ENCODE assay signal across 13 mouse cellular contexts in genomic region chr5:113223888-113224287, GRCm38 (mm10). TPM values are rescaled to one million over a fixed set of nuclear protein-coding genes. Genes with fewer than 3 reads are reported as not detected.
DNase-seq lines count a peak whose midpoint lies in the region; ATAC-seq and TF ChIP-seq lines count a peak whose summit lies in the region.
"Had no signal": no experiment of that assay in that cellular context is flagged by ENCODE, and none has a peak within 500 bp of the region (broad histone marks: within the 10 kb centered on the region; RNA-seq: fewer than 3 reads in every experiment).

No protein-coding gene starts in this region.

- peaks cover 9% of the 10 kb centered on the region for H3K27me3 ChIP-seq in heart, embryonic 16.5 days (ENCODE audit: control insufficient read depth, insufficient read depth, low read length)
- peaks cover 12% of the 10 kb centered on the region for H3K27me3 ChIP-seq in heart, embryonic 11.5 days (ENCODE audit: control insufficient read depth, insufficient read depth, low read length)
- peaks cover 24% of the 10 kb centered on the region for H3K27me3 ChIP-seq in embryonic facial prominence, embryonic 13.5 days
- H3K27me3 ChIP-seq: hindbrain, embryonic 15.5 days had no signal

- no peak overlapping the region for H3K4me2 ChIP-seq in heart, embryonic 16.5 days (ENCODE audit: low read depth, low read length)
- H3K4me2 ChIP-seq in heart, embryonic 11.5 days, result no peak overlapping the region
- H3K4me2 ChIP-seq in embryonic facial prominence, embryonic 13.5 days, result no peak overlapping the region
- H3K4me2 ChIP-seq: hindbrain, embryonic 15.5 days had no signal

- no peak overlapping the region for H3K9ac ChIP-seq in heart, embryonic 16.5 days (ENCODE audit: low read length)
- H3K9ac ChIP-seq in heart, embryonic 11.5 days (ENCODE audit: low read depth, low read length), result no peak overlapping the region
- H3K9ac ChIP-seq in embryonic facial prominence, embryonic 13.5 days, result no peak overlapping the region
- H3K9ac ChIP-seq: hindbrain, embryonic 15.5 days had no signal

- peaks cover 8% of the 10 kb centered on the region for H3K4me1 ChIP-seq in heart, embryonic 16.5 days (ENCODE audit: control insufficient read depth, insufficient read depth, low read length)
- H3K4me1 ChIP-seq in heart, embryonic 11.5 days (ENCODE audit: control insufficient read depth, insufficient read depth, low read length), result peaks cover 7% of the 10 kb centered on the region; the same call in 1 of the 2 replicates
- peaks cover 27% of the 10 kb centered on the region for H3K4me1 ChIP-seq in embryonic facial prominence, embryonic 13.5 days

- ATAC-seq in heart, embryonic 16.5 days (replicated peaks; ENCODE audit: extremely low read depth, insufficient read depth, low FRiP score), result no peak
- no peak for ATAC-seq in heart, embryonic 11.5 days (replicated peaks; ENCODE audit: insufficient number of reproducible peaks, low FRiP score, low TSS enrichment)
- no peak for ATAC-seq in embryonic facial prominence, embryonic 13.5 days (ENCODE audit: insufficient number of reproducible peaks, insufficient read depth, low FRiP score, low TSS enrichment, low read depth)

- peaks cover 4% of the 10 kb centered on the region; the same call in 1 of the 2 replicates for H3K9me3 ChIP-seq in heart, embryonic 16.5 days (replicated peaks; ENCODE audit: control insufficient read depth, low read length)
- H3K9me3 ChIP-seq in heart, embryonic 11.5 days (replicated peaks; ENCODE audit: control insufficient read depth, low read length), result no peaks in the 10 kb centered on the region
- no peaks in the 10 kb centered on the region for H3K9me3 ChIP-seq in embryonic facial prominence, embryonic 13.5 days
- H3K9me3 ChIP-seq: hindbrain, embryonic 15.5 days had no signal

- no peak for TF ChIP-seq CTCF in left cerebral cortex, adult 2 months (IDR thresholded peaks at IDR 0.05)

- peak overlapping the region; percentile 10; the same call in 1 of the 2 replicates for H3K27ac ChIP-seq in heart, embryonic 16.5 days (ENCODE audit: low read length)
- no peak overlapping the region for H3K27ac ChIP-seq in heart, embryonic 11.5 days (ENCODE audit: low read depth, low read length)
- H3K27ac ChIP-seq in embryonic facial prominence, embryonic 13.5 days, result peak overlapping the region; percentile 69
- H3K27ac ChIP-seq in left cerebral cortex, adult 2 months, result no peak overlapping the region
- H3K27ac ChIP-seq: hindbrain, embryonic 15.5 days had no signal

- 51% methylated on average over 4 of the region's 4 CpGs for WGBS in heart, embryonic 16.5 days
- 44% methylated on average over 4 of the region's 4 CpGs for WGBS in heart, embryonic 11.5 days (ENCODE audit: insufficient replicate concordance)
- WGBS in embryonic facial prominence, embryonic 13.5 days, result 50% methylated on average over 4 of the region's 4 CpGs

- DNase-seq in right cerebral cortex, postnatal 25 days, result peak; percentile 43
- no peak for DNase-seq in right cerebral cortex, adult 18-20 months
- no peak for DNase-seq in neural tube, embryonic 10.5 days (ENCODE audit: extremely low spot score, low spot score)
- DNase-seq in left cerebral cortex, adult 2 months (ENCODE audit: extremely low spot score in 1 of 2, low spot score in 2 of 2), result no peak
- DNase-seq: cerebellum, postnatal 36 days; gastrocnemius, postnatal 36 days; spleen, adult 18-20 months had no signal

- intact Hi-C loops in left cerebral cortex, adult 2 months (cut with DNase I), result no loop called here

- no peak overlapping the region for H3K4me3 ChIP-seq in heart, embryonic 16.5 days (ENCODE audit: low read length)
- no peak overlapping the region for H3K4me3 ChIP-seq in heart, embryonic 11.5 days (ENCODE audit: low read depth, low read length)
- H3K4me3 ChIP-seq in embryonic facial prominence, embryonic 13.5 days, result no peak overlapping the region
- H3K4me3 ChIP-seq in left cerebral cortex, adult 2 months, result no peak overlapping the region
- H3K4me3 ChIP-seq: hindbrain, embryonic 15.5 days had no signal

- H3K36me3 ChIP-seq in heart, embryonic 16.5 days (ENCODE audit: control insufficient read depth, insufficient read depth), result no peaks in the 10 kb centered on the region
- no peaks in the 10 kb centered on the region for H3K36me3 ChIP-seq in heart, embryonic 11.5 days (ENCODE audit: control insufficient read depth, insufficient read depth, low read length)
- no peaks in the 10 kb centered on the region for H3K36me3 ChIP-seq in embryonic facial prominence, embryonic 13.5 days
- H3K36me3 ChIP-seq: hindbrain, embryonic 15.5 days had no signal

RNA-seq across cellular contexts. Expression of gene Tmem211, which starts 2.8 kb away (rescaled TPM):
- not detected in 2 replicates for polyA plus RNA-seq in heart, embryonic 16.5 days (2015; fragmentation: Nextera tagmentation; extraction: Ambion mirVana)
- polyA plus RNA-seq in heart, embryonic 11.5 days (2014; fragmentation: Nextera tagmentation; extraction: Ambion mirVana), result not detected in 2 replicates
- polyA plus RNA-seq in embryonic facial prominence, embryonic 13.5 days (2015; fragmentation: Nextera tagmentation; extraction: Ambion mirVana), result 0.61 TPM in 1 of 2 replicates, not detected in the other
- not detected for total RNA-seq in left cerebral cortex, adult 2 months (2021)
- total RNA-seq: gastrocnemius, postnatal 36 days; layer of hippocampus, adult 8-10 months had no signal
- polyA plus RNA-seq: hindbrain, embryonic 15.5 days; limb, embryonic 11.5 days had no signal

RNA-seq across cellular contexts. Expression of gene 2900026A02Rik, which starts 2.9 kb away (rescaled TPM):
- polyA plus RNA-seq in heart, embryonic 16.5 days (2015; fragmentation: Nextera tagmentation; extraction: Ambion mirVana), result 14.9 and 16.4 TPM in 2 replicates
- 7.0 and 9.7 TPM in 2 replicates for polyA plus RNA-seq in heart, embryonic 11.5 days (2014; fragmentation: Nextera tagmentation; extraction: Ambion mirVana)
- polyA plus RNA-seq in embryonic facial prominence, embryonic 13.5 days (2015; fragmentation: Nextera tagmentation; extraction: Ambion mirVana), result 8.6 and 10.2 TPM in 2 replicates
- 10 to 100 TPM; 39.6 to 45.1 TPM for total RNA-seq in left cerebral cortex, adult 2 months (2021)

Comparison
In these comparisons a context has a peak if more than half of its experiments do, and no peak if none do; other contexts are left out.
1. H3K27ac ChIP-seq: peak in heart, embryonic 16.5 days (single experiment) and embryonic facial prominence, embryonic 13.5 days (single experiment); none in heart, embryonic 11.5 days (single experiment) and left cerebral cortex, adult 2 months (single experiment).